ENCODE assay signal across 22 mouse cellular contexts in the genomic region with DNA sequence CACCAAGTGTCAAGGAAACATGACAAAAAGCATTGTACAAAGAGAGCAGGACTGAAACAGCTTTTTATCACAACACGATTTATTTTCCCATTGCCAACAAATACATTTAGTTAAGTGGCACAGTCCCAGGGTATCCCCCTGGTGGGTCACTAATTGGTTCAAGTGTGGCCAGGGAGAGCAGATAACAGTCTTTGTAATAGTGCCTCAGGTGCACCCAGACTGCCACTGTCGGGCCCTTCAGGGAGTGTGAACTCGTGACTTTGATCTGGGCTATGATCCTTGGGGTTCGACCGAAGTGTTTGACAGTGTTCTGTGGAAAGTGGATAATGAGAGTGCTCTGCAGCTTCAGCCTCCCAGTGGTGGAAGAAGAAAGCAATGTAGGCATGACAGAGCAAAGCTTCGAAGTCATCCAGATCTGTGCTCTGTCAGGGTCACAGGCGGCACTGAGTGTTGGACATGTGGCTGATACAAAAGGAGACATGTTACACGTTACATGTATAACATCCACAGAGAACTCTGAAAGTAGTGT. TPM values are rescaled to one million over a fixed set of nuclear protein-coding genes. Genes with fewer than 3 reads are reported as not detected.
DNase-seq lines count a peak whose midpoint lies in the region; ATAC-seq and TF ChIP-seq lines count a peak whose summit lies in the region.
"Had no signal": no experiment of that assay in that cellular context is flagged by ENCODE, and none has a peak within 500 bp of the region (broad histone marks: within the 10 kb centered on the region; RNA-seq: fewer than 3 reads in every experiment).

No protein-coding gene starts in this region.

- H3K4me3 ChIP-seq in embryonic facial prominence, embryonic 14.5 days (ENCODE audit: low read depth, low read length), result no peak overlapping the region
- H3K4me3 ChIP-seq in embryonic facial prominence, embryonic 10.5 days, result no peak overlapping the region
- no peak overlapping the region for H3K4me3 ChIP-seq in liver, adult 2 months (ENCODE audit: insufficient read depth, low read depth, low read length)
- H3K4me3 ChIP-seq in liver, embryonic 12.5 days, result no peak overlapping the region
- H3K4me3 ChIP-seq in midbrain, embryonic 14.5 days (replicated peaks; ENCODE audit: low read depth, low read length), result no peak overlapping the region
- H3K4me3 ChIP-seq in small intestine, adult 2 months (ENCODE audit: low read depth, low read length), result no peak overlapping the region
- no peak overlapping the region for H3K4me3 ChIP-seq in kidney, embryonic 16.5 days (ENCODE audit: low read length)
- H3K4me3 ChIP-seq: embryonic facial prominence, embryonic 13.5 days; forebrain, embryonic 15.5 days; heart, adult 2 months; hindbrain, embryonic 10.5 days had no signal

- no peak overlapping the region for H3K4me2 ChIP-seq in embryonic facial prominence, embryonic 14.5 days (ENCODE audit: low read depth, low read length)
- H3K4me2 ChIP-seq in liver, embryonic 12.5 days, result no peak overlapping the region
- no peak overlapping the region for H3K4me2 ChIP-seq in midbrain, embryonic 14.5 days (ENCODE audit: low read length)
- H3K4me2 ChIP-seq in kidney, embryonic 16.5 days (replicated peaks; ENCODE audit: low read depth, low read length), result no peak overlapping the region
- H3K4me2 ChIP-seq: embryonic facial prominence, embryonic 13.5 days; forebrain, embryonic 15.5 days; heart, embryonic 11.5 days; hindbrain, embryonic 14.5 days had no signal

- H3K9me3 ChIP-seq in embryonic facial prominence, embryonic 14.5 days (ENCODE audit: control insufficient read depth, low read length), result peaks cover 9% of the 10 kb centered on the region
- peaks cover 7% of the 10 kb centered on the region for H3K9me3 ChIP-seq in embryonic facial prominence, embryonic 10.5 days
- H3K9me3 ChIP-seq in liver, embryonic 12.5 days (replicated peaks), result peaks cover 10% of the 10 kb centered on the region
- H3K9me3 ChIP-seq in midbrain, embryonic 14.5 days (ENCODE audit: control insufficient read depth, low read length), result peaks cover 6% of the 10 kb centered on the region; the same call in 1 of the 2 replicates
- peaks cover 11% of the 10 kb centered on the region for H3K9me3 ChIP-seq in kidney, embryonic 16.5 days (ENCODE audit: low read length)

- H3K4me1 ChIP-seq in embryonic facial prominence, embryonic 14.5 days (ENCODE audit: control insufficient read depth, insufficient read depth, low read length), result no peaks in the 10 kb centered on the region
- peaks cover 11% of the 10 kb centered on the region for H3K4me1 ChIP-seq in embryonic facial prominence, embryonic 10.5 days
- peaks cover 25% of the 10 kb centered on the region for H3K4me1 ChIP-seq in liver, adult 2 months (ENCODE audit: control insufficient read depth, insufficient read depth, low read length)
- peaks cover 17% of the 10 kb centered on the region for H3K4me1 ChIP-seq in liver, embryonic 12.5 days
- no peaks in the 10 kb centered on the region for H3K4me1 ChIP-seq in midbrain, embryonic 14.5 days (ENCODE audit: control insufficient read depth, insufficient read depth, low read length)
- peaks cover 32% of the 10 kb centered on the region for H3K4me1 ChIP-seq in small intestine, adult 2 months (ENCODE audit: control insufficient read depth, insufficient read depth, insufficient read length, low read length)
- H3K4me1 ChIP-seq in kidney, embryonic 16.5 days (ENCODE audit: insufficient read depth, low read length), result peaks cover 9% of the 10 kb centered on the region
- H3K4me1 ChIP-seq: embryonic facial prominence, embryonic 13.5 days; forebrain, embryonic 15.5 days had no signal

- WGBS in embryonic facial prominence, embryonic 14.5 days, result 70% methylated on average over 8 of the region's 8 CpGs
- WGBS in embryonic facial prominence, embryonic 10.5 days, result 83% methylated on average over 8 of the region's 8 CpGs
- 84% methylated on average over 8 of the region's 8 CpGs for WGBS in liver, adult 2 months
- WGBS in liver, embryonic 12.5 days (ENCODE audit: insufficient replicate concordance), result 63% methylated on average over 8 of the region's 8 CpGs
- 70% methylated on average over 8 of the region's 8 CpGs for WGBS in midbrain, embryonic 14.5 days
- whole genome bisulfite sequencing in small intestine, adult 2 months, result 60% methylated on average over 8 of the region's 8 CpGs
- 56% methylated on average over 8 of the region's 8 CpGs for WGBS in kidney, embryonic 16.5 days

- H3K9ac ChIP-seq in embryonic facial prominence, embryonic 14.5 days (ENCODE audit: low read depth, low read length), result no peak overlapping the region
- no peak overlapping the region for H3K9ac ChIP-seq in liver, adult 2 months (ENCODE audit: low read depth, low read length)
- no peak overlapping the region for H3K9ac ChIP-seq in liver, embryonic 12.5 days
- no peak overlapping the region for H3K9ac ChIP-seq in midbrain, embryonic 14.5 days (replicated peaks; ENCODE audit: low read length)
- H3K9ac ChIP-seq in kidney, embryonic 16.5 days (replicated peaks; ENCODE audit: low read length), result no peak overlapping the region
- H3K9ac ChIP-seq: embryonic facial prominence, embryonic 13.5 days; forebrain, embryonic 15.5 days; hindbrain, embryonic 14.5 days had no signal

- no peak for TF ChIP-seq POLR2A in liver, adult 2 months (IDR thresholded peaks at IDR 0.05; ENCODE audit: extremely low read depth, insufficient read depth, low read length)
- no peak for TF ChIP-seq POLR2A in small intestine, adult 2 months (IDR thresholded peaks at IDR 0.05; ENCODE audit: low read depth, low read length)

- H3K27me3 ChIP-seq in embryonic facial prominence, embryonic 14.5 days (replicated peaks; ENCODE audit: control insufficient read depth, insufficient read depth, low read length), result no peaks in the 10 kb centered on the region
- H3K27me3 ChIP-seq in embryonic facial prominence, embryonic 10.5 days (replicated peaks; ENCODE audit: low read depth, poor library complexity, severe bottlenecking), result peaks cover 7% of the 10 kb centered on the region; the same call in 1 of the 2 replicates
- no peaks in the 10 kb centered on the region for H3K27me3 ChIP-seq in liver, adult 2 months (ENCODE audit: control insufficient read depth, insufficient read depth, low read length)
- H3K27me3 ChIP-seq in liver, embryonic 12.5 days (replicated peaks), result no peaks in the 10 kb centered on the region
- no peaks in the 10 kb centered on the region for H3K27me3 ChIP-seq in midbrain, embryonic 14.5 days (ENCODE audit: control insufficient read depth, insufficient read depth, low read length)
- no peaks in the 10 kb centered on the region for H3K27me3 ChIP-seq in small intestine, adult 2 months (ENCODE audit: control insufficient read depth, insufficient read depth, low read length)
- no peaks in the 10 kb centered on the region for H3K27me3 ChIP-seq in kidney, embryonic 16.5 days (ENCODE audit: insufficient read depth, low read length)
- H3K27me3 ChIP-seq: embryonic facial prominence, embryonic 13.5 days; forebrain, embryonic 15.5 days had no signal

- no peak for TF ChIP-seq CTCF in liver, adult 2 months (IDR thresholded peaks at IDR 0.05; ENCODE audit: low read depth, low read length)
- TF ChIP-seq CTCF in small intestine, adult 2 months (IDR thresholded peaks at IDR 0.05; ENCODE audit: extremely low read depth, insufficient read length, insufficient replicate concordance, low read depth, low read length), result peak; percentile 15; the same call in 1 of the 2 replicates

- ATAC-seq in embryonic facial prominence, embryonic 14.5 days (ENCODE audit: low read depth), result peak; percentile 74
- no peak for ATAC-seq in liver, embryonic 12.5 days
- no peak; the same call in 1 of the 2 replicates for ATAC-seq in midbrain, embryonic 14.5 days (ENCODE audit: low FRiP score, low TSS enrichment)
- no peak for ATAC-seq in kidney, embryonic 16.5 days (ENCODE audit: low FRiP score, low TSS enrichment)
- ATAC-seq: CD4-positive, CD25-positive, alpha-beta regulatory T cell, adult 4 months; forebrain, embryonic 15.5 days had no signal

- H3K79me2 ChIP-seq in liver, adult 2 months (ENCODE audit: control insufficient read depth, insufficient read depth, low read length), result no peaks in the 10 kb centered on the region

- DNase-seq in embryonic facial prominence, embryonic 14.5 days (ENCODE audit: low spot score), result no peak
- no peak for DNase-seq in embryonic facial prominence, embryonic 10.5 days (ENCODE audit: low spot score)
- no peak for DNase-seq in liver, adult 2 months (ENCODE audit: extremely low read depth, low read depth, low spot score)
- DNase-seq in midbrain, embryonic 14.5 days, result peak; percentile 6
- DNase-seq in right cerebral cortex, postnatal 36 days (ENCODE audit: low spot score in 2 of 2), result no peak
- DNase-seq: adrenal gland, postnatal 10 days; B cell, adult 2 months; cerebellum, adult 11-12 months; cerebellum, adult 9-10 months; cerebellum, postnatal 25 days; gastrocnemius, postnatal 14 days; heart, adult 2 months had no signal

- no peak overlapping the region for H3K27ac ChIP-seq in embryonic facial prominence, embryonic 14.5 days (replicated peaks; ENCODE audit: low read depth, low read length)
- no peak overlapping the region for H3K27ac ChIP-seq in embryonic facial prominence, embryonic 10.5 days (replicated peaks)
- H3K27ac ChIP-seq in liver, adult 2 months (replicated peaks; ENCODE audit: insufficient read depth, low read depth, low read length), result peak overlapping the region; percentile 96
- no peak overlapping the region for H3K27ac ChIP-seq in liver, embryonic 12.5 days
- no peak overlapping the region for H3K27ac ChIP-seq in midbrain, embryonic 14.5 days (replicated peaks; ENCODE audit: low read depth, low read length)
- H3K27ac ChIP-seq in small intestine, adult 2 months (ENCODE audit: insufficient read depth, low read depth, low read length), result peak overlapping the region; percentile 76
- no peak overlapping the region for H3K27ac ChIP-seq in kidney, embryonic 16.5 days (ENCODE audit: low read length)
- H3K27ac ChIP-seq: embryonic facial prominence, embryonic 13.5 days; forebrain, embryonic 15.5 days; heart, adult 2 months; hindbrain, embryonic 10.5 days; hindbrain, embryonic 14.5 days had no signal

- H3K36me3 ChIP-seq in embryonic facial prominence, embryonic 14.5 days (ENCODE audit: control insufficient read depth, insufficient read depth, low read length), result no peaks in the 10 kb centered on the region
- H3K36me3 ChIP-seq in embryonic facial prominence, embryonic 10.5 days (replicated peaks), result no peaks in the 10 kb centered on the region
- no peaks in the 10 kb centered on the region for H3K36me3 ChIP-seq in liver, adult 2 months (ENCODE audit: control insufficient read depth, insufficient read depth, low read length)
- H3K36me3 ChIP-seq in liver, embryonic 12.5 days, result no peaks in the 10 kb centered on the region
- H3K36me3 ChIP-seq in midbrain, embryonic 14.5 days (ENCODE audit: control insufficient read depth, insufficient read depth, low read length), result no peaks in the 10 kb centered on the region
- H3K36me3 ChIP-seq in small intestine, adult 2 months (ENCODE audit: control insufficient read depth, insufficient read depth, low read length), result no peaks in the 10 kb centered on the region
- H3K36me3 ChIP-seq in kidney, embryonic 16.5 days (ENCODE audit: insufficient read depth, low read length), result no peaks in the 10 kb centered on the region
- H3K36me3 ChIP-seq: embryonic facial prominence, embryonic 13.5 days; forebrain, embryonic 15.5 days; G1E; hindbrain, embryonic 10.5 days had no signal

RNA-seq across cellular contexts. Expression of a gene that starts 21.1 kb away (rescaled TPM):
- polyA plus RNA-seq in embryonic facial prominence, embryonic 14.5 days (2014; fragmentation: Nextera tagmentation; extraction: Ambion mirVana), result 30.0 and 33.9 TPM in 2 replicates
- 8.0 and 8.7 TPM in 2 replicates for polyA plus RNA-seq in embryonic facial prominence, embryonic 10.5 days (2016; fragmentation: Nextera tagmentation; extraction: Ambion mirVana)
- 447 and 506 TPM in 2 replicates for total RNA-seq in liver, adult 2 months (2014; rRNA removed)
- 322 and 338 TPM in 2 replicates for polyA plus RNA-seq in liver, adult 2 months (2012; rRNA removed)
- polyA plus RNA-seq in liver, embryonic 12.5 days (2016; fragmentation: Nextera tagmentation; extraction: Ambion mirVana), result 42.5 and 44.1 TPM in 2 replicates
- polyA plus RNA-seq in midbrain, embryonic 14.5 days (2014; fragmentation: Nextera tagmentation; extraction: Ambion mirVana), result 13.9 and 20.0 TPM in 2 replicates
- polyA plus RNA-seq in small intestine, adult 2 months (2012; rRNA removed), result 17.6 and 23.0 TPM in 2 replicates
- 20.6 and 21.3 TPM in 2 replicates for polyA plus RNA-seq in kidney, embryonic 16.5 days (2015; fragmentation: Nextera tagmentation; extraction: Ambion mirVana)

Comparison
In these comparisons a context has a peak if more than half of its experiments do, and no peak if none do; other contexts are left out.
1. H3K27ac ChIP-seq: peak in liver, adult 2 months (single experiment) and small intestine, adult 2 months (single experiment); none in embryonic facial prominence, embryonic 14.5 days (single experiment), embryonic facial prominence, embryonic 10.5 days (single experiment), liver, embryonic 12.5 days (single experiment), midbrain, embryonic 14.5 days (single experiment) and kidney, embryonic 16.5 days (single experiment).